In the genomic region with DNA sequence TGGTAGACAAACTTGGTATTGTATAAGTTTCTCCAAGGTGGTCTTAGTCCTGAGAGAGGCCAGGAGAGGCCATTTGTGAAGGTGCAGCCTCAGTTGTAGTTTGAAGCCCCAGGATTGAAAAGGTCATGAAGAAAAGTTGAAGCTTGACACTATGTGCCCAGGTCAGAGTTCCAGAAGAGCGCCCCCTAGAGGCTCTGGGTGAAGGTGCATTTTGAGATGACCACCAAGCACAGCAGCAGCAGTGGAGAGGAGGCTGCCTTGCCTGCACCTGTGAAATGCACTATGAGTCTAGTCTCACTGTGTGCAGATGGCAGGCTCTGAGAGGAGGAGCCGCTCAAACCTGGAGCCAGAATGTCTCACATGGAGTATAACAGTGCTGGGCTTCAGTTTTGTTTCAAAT, we compare ENCODE assay signal across 10 mouse cellular contexts. TPM values are rescaled to one million over a fixed set of nuclear protein-coding genes. Genes with fewer than 3 reads are reported as not detected.
DNase-seq lines count a peak whose midpoint lies in the region; ATAC-seq and TF ChIP-seq lines count a peak whose summit lies in the region.
"Had no signal": no experiment of that assay in that cellular context is flagged by ENCODE, and none has a peak within 500 bp of the region (broad histone marks: within the 10 kb centered on the region; RNA-seq: fewer than 3 reads in every experiment).

No protein-coding gene starts in this region.

- in situ Hi-C loops in Patski (cut with MboI; ENCODE audit: low pct_unique_long_range_greater_than_20kb) = loop anchor here (10.0 kb wide), 1 partner anchor 459 kb away; no protein-coding TSS in a partner anchor

- CTCF ChIA-PET in Patski (lab: Charles Lee) = no interaction called here

- H3K27me3 ChIP-seq in Patski = peaks cover 7% of the 10 kb centered on the region
- H3K27me3 ChIP-seq: hindbrain, embryonic 15.5 days had no signal

- POLR2A ChIA-PET in Patski (lab: Charles Lee) = interaction anchor here (0.6 kb wide), 1 partner anchor 26 kb away, joined by 8 read pairs; no protein-coding TSS in a partner anchor

- H3K27ac ChIP-seq in layer of hippocampus, adult 2 months = no peak overlapping the region
- H3K27ac ChIP-seq: hindbrain, embryonic 15.5 days had no signal

- peak; percentile 66 for TF ChIP-seq CTCF in layer of hippocampus, adult 2 months (conservative IDR thresholded peaks at IDR 0.05)
- TF ChIP-seq CTCF in Patski (IDR thresholded peaks at IDR 0.05) = peak; percentile 56

- DNase-seq in layer of hippocampus, adult 2 months (ENCODE audit: low spot score in 2 of 2) = no peak
- no peak for DNase-seq in layer of hippocampus, postnatal 36 days
- DNase-seq in CD4-positive helper T cell, adult 2 months (ENCODE audit: low read depth, low spot score) = peak; percentile 13
- DNase-seq in Patski (ENCODE audit: low read depth, low spot score) = no peak
- no peak for DNase-seq in cerebellum, postnatal 10 days
- DNase-seq in cerebellum, adult 18-20 months = no peak
- no peak for DNase-seq in ovary, postnatal 36 days (ENCODE audit: low spot score)
- DNase-seq: lung, postnatal 14 days had no signal

- no peak overlapping the region for H3K4me3 ChIP-seq in layer of hippocampus, adult 2 months
- H3K4me3 ChIP-seq: hindbrain, embryonic 15.5 days had no signal

- no peak for ATAC-seq in Patski
- peak; percentile 65; the same call in 1 of the 2 replicates for ATAC-seq in megakaryocyte-erythroid progenitor cell, adult 5-6 weeks (replicated peaks; ENCODE audit: low FRiP score, low TSS enrichment, poor library complexity, severe bottlenecking)

RNA-seq across cellular contexts. Expression of a gene that starts 27.8 kb away (rescaled TPM):
- 10 to 100 TPM; 76.7 to 83.6 TPM for total RNA-seq in layer of hippocampus, adult 2 months (2021)
- total RNA-seq in layer of hippocampus, postnatal 36 days (2021) = 10 to 100 TPM; 80.7 to 91.2 TPM
- polyA plus RNA-seq in Patski (2021) = 108 TPM
- total RNA-seq in megakaryocyte-erythroid progenitor cell, adult 5-6 weeks (2014; fragmentation: Nextera tagmentation) = 286 and 294 TPM in 2 replicates
- 749 and 863 TPM in 2 replicates for total RNA-seq in megakaryocyte-erythroid progenitor cell, adult 5-6 weeks (2017)
